Mouse (Mus musculus) liver, adult 2 months (tissue): ENCODE results near the gene Mad2l2.

ENCODE experiments used
- CTCF ChIP-seq: fragments of 200-500 bp; IDR thresholded peaks from 2 replicates; pipeline ENCODE4 v1.5.1; 2011; ENCODE audit warnings: low read depth, low read length, control low read depth
- POLR2A ChIP-seq: fragments of 200-500 bp; IDR thresholded peaks from 2 replicates; pipeline ENCODE4 v1.6.1; 2011; ENCODE audit warnings: low read length, control low read depth; ENCODE audit not compliant: insufficient read depth; ENCODE audit errors: extremely low read depth

- TF ChIP-seq CTCF: no peak
- no peak for TF ChIP-seq POLR2A
These were observed at the start of gene Mad2l2 for GRCm38 (mm10) chr4:148130133-148130532.
